Mouse (Mus musculus) embryo, embryonic 10.5 days (tissue): ENCODE data around the gene Lpcat3.
"Not testable (repeated sequence)": the region's sequence is repeated elsewhere in the genome, so short reads cannot be mapped to it uniquely, and the experiment has no call there.

ENCODE experiments used
- DNase-seq: peaks from one replicate; pipeline ENCODE4 v3.0.0-alpha.2; 2015; ENCODE audit warnings: low spot score

Gene Lpcat3

GRCm38 (mm10) chr6:124662477-124663423 lies at the start of gene Lpcat3:
TSS of gene Lpcat3 (plus strand) at chr6:124663027.
- DNase-seq, result peak; percentile 98

GRCm38 (mm10) chr6:124625612-124626011 lies 37.2 kb upstream of the Lpcat3 start:
- DNase-seq, result no peak

- not testable (repeated sequence) for DNase-seq
Observed at GRCm38 (mm10) chr6:124626184-124626583, 36.6 kb upstream of the Lpcat3 start.

- DNase-seq, result no peak
Observed at GRCm38 (mm10) chr6:124630763-124631162, 32.1 kb upstream of the Lpcat3 start.

- DNase-seq, result not testable (repeated sequence)
Observed at GRCm38 (mm10) chr6:124635985-124636384, 26.8 kb upstream of the Lpcat3 start, which contains the start of gene C1s2. TSS of gene C1s2 (minus strand) at chr6:124636085.

- not testable (repeated sequence) for DNase-seq
Observed at GRCm38 (mm10) chr6:124636858-124637460, 25.9 kb upstream of the Lpcat3 start.

GRCm38 (mm10) chr6:124640041-124640440 lies 22.8 kb upstream of the Lpcat3 start:
- DNase-seq, result no peak

GRCm38 (mm10) chr6:124640997-124641396 lies 21.8 kb upstream of the Lpcat3 start:
- peak; percentile 75 for DNase-seq

GRCm38 (mm10) chr6:124646394-124646793 lies 16.4 kb upstream of the Lpcat3 start:
- DNase-seq, result no peak

- peak; percentile 29 for DNase-seq
Observed at GRCm38 (mm10) chr6:124655893-124656292, 6.9 kb upstream of the Lpcat3 start.

- DNase-seq, result no peak
Observed at GRCm38 (mm10) chr6:124658067-124658466, 4.8 kb upstream of the Lpcat3 start.

GRCm38 (mm10) chr6:124661156-124661806 lies 1.5 kb upstream of the Lpcat3 start:
- DNase-seq, result no peak

GRCm38 (mm10) chr6:124661995-124662394 lies 832 bp upstream of the Lpcat3 start:
- DNase-seq, result no peak

GRCm38 (mm10) chr6:124663424-124663795 lies 583 bp downstream of the Lpcat3 start:
- no peak for DNase-seq

GRCm38 (mm10) chr6:124664256-124664655 lies 1.4 kb downstream of the Lpcat3 start:
- DNase-seq, result no peak

- no peak for DNase-seq
Observed at GRCm38 (mm10) chr6:124665011-124665410, 2.2 kb downstream of the Lpcat3 start.

- DNase-seq, result no peak
Observed at GRCm38 (mm10) chr6:124669234-124669859, 6.5 kb downstream of the Lpcat3 start.

GRCm38 (mm10) chr6:124670281-124670900 lies 7.6 kb downstream of the Lpcat3 start:
- no peak for DNase-seq

- no peak for DNase-seq
Observed at GRCm38 (mm10) chr6:124672100-124672499, 9.3 kb downstream of the Lpcat3 start.

- no peak for DNase-seq
Observed at GRCm38 (mm10) chr6:124673619-124674018, 10.8 kb downstream of the Lpcat3 start.

- DNase-seq, result no peak
Observed at GRCm38 (mm10) chr6:124674591-124674990, 11.8 kb downstream of the Lpcat3 start.

- no peak for DNase-seq
Observed at GRCm38 (mm10) chr6:124676171-124676570, 13.3 kb downstream of the Lpcat3 start.
